Mouse (Mus musculus) cerebellum, adult 2 months (tissue): ENCODE results near the gene Ap2a2. TPM values are rescaled to one million over a fixed set of nuclear protein-coding genes. Genes with fewer than 3 reads are reported as not detected.

Experiments
- DNase-seq, 2 experiments: peaks; one replicate each; pipeline ENCODE4 v3.0.0; 2021
- H3K27ac ChIP-seq: fragments of 200-500 bp; 2 replicates; pipeline ENCODE4 v1.5.1; 2012; ENCODE audit warnings: low read length, control low read depth, inconsistent platforms; ENCODE audit not compliant: insufficient read depth
- H3K27me3 ChIP-seq: fragments of 200-500 bp; 2 replicates; pipeline ENCODE4 v1.6.1; 2012; ENCODE audit warnings: inconsistent platforms, mild to moderate bottlenecking, low read length, moderate library complexity; ENCODE audit not compliant: control insufficient read depth, insufficient read depth
- H3K4me1 ChIP-seq: fragments of 200-500 bp; 2 replicates; pipeline ENCODE4 v1.6.1; 2011; ENCODE audit warnings: low read length; ENCODE audit not compliant: control insufficient read depth, insufficient read depth
- H3K4me3 ChIP-seq: fragments of 200-500 bp; replicated peaks from 2 replicates; pipeline ENCODE3; 2011; ENCODE audit warnings: mild to moderate bottlenecking, low read depth, low read length, control low read depth; ENCODE audit not compliant: insufficient read depth
- CTCF ChIP-seq: fragments of 200-500 bp; IDR thresholded peaks from 2 replicates; pipeline ENCODE4 v1.5.1; 2011; ENCODE audit warnings: low read depth, mild to moderate bottlenecking, control low read depth, low read length, moderate library complexity, borderline replicate concordance; ENCODE audit not compliant: insufficient read depth
- POLR2A ChIP-seq: fragments of 200-500 bp; IDR thresholded peaks from 2 replicates; pipeline ENCODE4 v1.6.1; 2011; ENCODE audit warnings: low read length, control low read depth, borderline replicate concordance; ENCODE audit not compliant: insufficient read depth
- WGBS: fragments of 180-500 bp; shearing (Covaris S2); methylation state at CpG from one replicate; pipeline ENCODE4 v1.1.7; 2018; 5-methylcytosine and 5-hydroxymethylcytosine counted together
- polyA plus RNA-seq: library from polyadenylated mRNA; depleted of rRNA; stranded (reverse); fragments of >200 nt; gene quantifications from 2 replicates; pipeline ENCODE4 v1.2.3, GENCODE M21; 2012; rRNA removed

The Ap2a2 gene
- polyA plus RNA-seq = 94.8 and 96.7 TPM in 2 replicates

GRCm38 (mm10) chr7:141561682-141562391 is at the start of gene Ap2a2:
TSS of gene Ap2a2 (plus strand) at chr7:141562173.
- Histone ChIP-seq H3K4me1 (peaks cover 18% of the 10 kb centered on the region), H3K27ac (peak within 1 kb of the TSS; percentile 70), H3K27me3 (no peaks in the 10 kb centered on the region), H3K4me3 (peak within 1 kb of the TSS; percentile 81)
- peak; percentile 90 to 93 for DNase-seq
- TF ChIP-seq POLR2A = peak; percentile 75
- no peak for TF ChIP-seq CTCF
- 1% methylated on average over 70 of the region's 72 CpGs for WGBS

- TF ChIP-seq CTCF (no peak), POLR2A (no peak)
- DNase-seq = no peak
Measured at GRCm38 (mm10) chr7:141517638-141518037, 44.3 kb upstream of the Ap2a2 start.

GRCm38 (mm10) chr7:141518296-141518695 is 43.7 kb upstream of the Ap2a2 start:
- TF ChIP-seq CTCF (no peak), POLR2A (no peak)
- 68% methylated on average over 5 of the region's 5 CpGs for WGBS
- H3K27ac ChIP-seq = no peak overlapping the region
- no peak overlapping the region for H3K4me3 ChIP-seq
- peaks cover 10% of the 10 kb centered on the region for H3K4me1 ChIP-seq
- DNase-seq = no peak
- no peaks in the 10 kb centered on the region for H3K27me3 ChIP-seq

More at GRCm38 (mm10) chr7:141517638-141518037, 44.3 kb upstream of the Ap2a2 start:
- Histone ChIP-seq H3K27ac (no peak overlapping the region), H3K4me1 (peaks cover 3% of the 10 kb centered on the region), H3K4me3 (no peak overlapping the region), H3K27me3 (no peaks in the 10 kb centered on the region)
- 79% methylated on average over 4 of the region's 4 CpGs for WGBS

GRCm38 (mm10) chr7:141518926-141519325 is 43.0 kb upstream of the Ap2a2 start:
- H3K27ac ChIP-seq = no peak overlapping the region
- TF ChIP-seq POLR2A = no peak
- no peak for TF ChIP-seq CTCF
- no peak overlapping the region for H3K4me3 ChIP-seq
- no peak for DNase-seq
- 60% methylated on average over 3 of the region's 3 CpGs for WGBS
- no peaks in the 10 kb centered on the region for H3K27me3 ChIP-seq
- H3K4me1 ChIP-seq = peaks cover 14% of the 10 kb centered on the region

GRCm38 (mm10) chr7:141519795-141520194 is 42.2 kb upstream of the Ap2a2 start:
- Histone ChIP-seq H3K4me3 (no peak overlapping the region), H3K27ac (no peak overlapping the region), H3K4me1 (peaks cover 21% of the 10 kb centered on the region), H3K27me3 (no peaks in the 10 kb centered on the region)
- 67% methylated on average over 1 of the region's 1 CpGs for WGBS
- DNase-seq = no peak
- no peak for TF ChIP-seq POLR2A
- TF ChIP-seq CTCF = no peak

GRCm38 (mm10) chr7:141523007-141523406 is 39.0 kb upstream of the Ap2a2 start:
- H3K27me3 ChIP-seq = no peaks in the 10 kb centered on the region
- H3K27ac ChIP-seq = no peak overlapping the region
- H3K4me3 ChIP-seq = no peak overlapping the region
- 15% methylated on average over 4 of the region's 4 CpGs for WGBS
- peak; percentile 6; the same call in 1 of the 2 replicates for TF ChIP-seq CTCF
- no peak for TF ChIP-seq POLR2A
- H3K4me1 ChIP-seq = peaks cover 25% of the 10 kb centered on the region
- DNase-seq = peak in 1 of 2 experiments; percentile 40

- DNase-seq = no peak
- WGBS = 87% methylated on average over 4 of the region's 4 CpGs
- Histone ChIP-seq H3K4me3 (no peak overlapping the region), H3K27ac (no peak overlapping the region), H3K4me1 (peaks cover 25% of the 10 kb centered on the region), H3K27me3 (no peaks in the 10 kb centered on the region)
- TF ChIP-seq POLR2A (no peak), CTCF (no peak)
Measured at GRCm38 (mm10) chr7:141524271-141524670, 37.7 kb upstream of the Ap2a2 start.

GRCm38 (mm10) chr7:141524760-141525579 is 37.0 kb upstream of the Ap2a2 start:
- peaks cover 25% of the 10 kb centered on the region for H3K4me1 ChIP-seq
- H3K27me3 ChIP-seq = no peaks in the 10 kb centered on the region
- WGBS = 42% methylated on average over 6 of the region's 6 CpGs
- peak overlapping the region; percentile 9; the same call in 1 of the 2 replicates for H3K27ac ChIP-seq
- TF ChIP-seq POLR2A (no peak), CTCF (peak; percentile 98)
- peak; percentile 86 to 90 for DNase-seq
- H3K4me3 ChIP-seq = no peak overlapping the region
